Mouse (Mus musculus): Measurements from ENCODE around the gene Add3. TPM values are rescaled to one million over a fixed set of nuclear protein-coding genes. Genes with fewer than 3 reads are reported as not detected.
A peak's percentile ranks its signal among the peaks of the same experiment; 100 is the strongest.

Add3 gene
- polyA plus RNA-seq, 1 experiment = not detected

DNA sequence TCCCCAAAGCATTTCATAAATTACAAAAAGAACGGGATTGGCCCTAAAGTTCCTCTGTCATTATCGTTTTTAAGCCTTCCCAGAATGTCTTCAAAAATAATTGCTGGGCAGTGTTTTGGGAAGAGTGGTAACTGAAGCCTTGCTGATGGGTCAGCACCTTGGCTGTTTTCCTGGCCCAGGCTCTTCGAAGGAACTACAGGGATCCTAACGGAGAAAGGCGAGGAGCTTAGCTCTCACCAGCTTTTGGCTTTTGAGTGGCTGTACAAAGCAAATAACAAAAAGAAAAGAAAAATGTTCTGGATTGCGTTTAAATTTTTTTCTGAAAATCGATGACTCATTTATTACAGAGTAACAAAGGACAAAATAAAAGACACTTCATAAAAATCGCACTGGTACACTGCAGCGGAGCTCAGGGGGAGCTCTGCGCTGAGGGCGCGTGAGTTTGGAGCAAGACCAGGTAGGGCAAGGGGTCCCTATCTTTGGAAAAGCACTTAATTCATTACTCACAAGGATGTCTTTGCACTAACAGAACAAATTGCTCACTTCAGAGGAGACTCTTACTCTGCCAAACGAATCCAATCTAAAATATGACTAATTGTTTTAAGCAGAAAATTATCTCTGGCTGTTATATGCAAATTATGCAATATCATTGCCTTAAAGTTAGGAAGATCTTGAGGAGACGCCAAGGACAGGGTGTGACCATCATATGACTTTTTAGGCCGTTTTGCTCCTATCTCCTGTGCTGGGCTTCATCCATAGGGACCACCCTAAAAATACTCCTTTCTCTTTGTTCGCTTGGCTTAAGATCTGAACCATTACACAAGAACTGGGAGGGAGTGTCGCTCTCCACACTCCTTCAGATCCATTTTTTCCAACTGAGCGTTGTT lies 32.6 kb upstream of the Add3 start:
- H3K4me1 ChIP-seq (ENCODE audit: control insufficient read depth, insufficient read depth, low read length) = peaks cover 4% of the 10 kb centered on the region; the same call in 1 of the 2 replicates
- TF ChIP-seq POLR2A (IDR thresholded peaks at IDR 0.05; ENCODE audit: insufficient read depth, low read depth, low read length) = no peak
- TF ChIP-seq CTCF (IDR thresholded peaks at IDR 0.05; ENCODE audit: insufficient read depth, low read depth, low read length) = no peak
- peak overlapping the region; percentile 51; the same call in 1 of the 2 replicates for H3K27ac ChIP-seq (ENCODE audit: insufficient read depth, low read depth, low read length)
- 70% methylated on average over 18 of the region's 18 CpGs for WGBS
- no peak overlapping the region for H3K4me3 ChIP-seq (ENCODE audit: insufficient read depth, low read depth, low read length)

GRCm38 (mm10) chr19:53111996-53112590 lies 28.1 kb upstream of the Add3 start:
- Histone ChIP-seq H3K27ac (ENCODE audit: insufficient read depth, low read depth, low read length) (peak overlapping the region; percentile 83), H3K4me3 (ENCODE audit: insufficient read depth, low read depth, low read length) (no peak overlapping the region), H3K4me1 (ENCODE audit: control insufficient read depth, insufficient read depth, low read length) (peaks cover 4% of the 10 kb centered on the region; the same call in 1 of the 2 replicates)
- WGBS = 37% methylated on average over 7 of the region's 7 CpGs
- TF ChIP-seq POLR2A (IDR thresholded peaks at IDR 0.05; ENCODE audit: insufficient read depth, low read depth, low read length) = no peak
- no peak for TF ChIP-seq CTCF (IDR thresholded peaks at IDR 0.05; ENCODE audit: insufficient read depth, low read depth, low read length)

DNA sequence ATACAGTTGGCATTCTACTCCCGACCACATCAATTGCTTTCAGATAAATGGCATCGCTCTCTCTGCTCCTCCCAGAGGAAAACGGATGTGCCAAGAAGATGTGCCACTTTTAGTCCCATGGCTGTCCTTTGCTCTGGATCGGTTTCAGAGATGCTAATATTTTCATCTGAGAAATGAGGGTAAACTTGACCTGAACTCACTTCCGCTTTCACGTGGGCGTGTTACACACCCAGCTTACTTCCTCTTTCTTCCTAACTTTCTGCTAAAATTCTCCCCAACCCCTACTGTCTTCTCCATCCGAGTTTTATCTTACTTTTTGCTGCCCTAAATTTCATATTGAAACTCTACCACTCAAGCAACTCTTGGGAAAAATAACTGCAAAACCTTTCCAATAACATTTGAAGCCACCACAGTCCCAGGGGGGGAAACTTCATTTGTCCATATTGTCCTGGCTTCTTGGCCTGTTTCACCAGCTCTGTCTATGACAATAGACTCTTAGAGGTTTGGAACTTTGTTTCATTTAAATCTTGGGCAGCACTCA lies 20.9 kb upstream of the Add3 start:
- WGBS = 83% methylated on average over 8 of the region's 8 CpGs
- no peak overlapping the region for H3K27ac ChIP-seq (ENCODE audit: insufficient read depth, low read depth, low read length)
- no peak for TF ChIP-seq POLR2A (IDR thresholded peaks at IDR 0.05; ENCODE audit: insufficient read depth, low read depth, low read length)
- no peak for TF ChIP-seq CTCF (IDR thresholded peaks at IDR 0.05; ENCODE audit: insufficient read depth, low read depth, low read length)

GRCm38 (mm10) chr19:53120483-53120882 lies 19.8 kb upstream of the Add3 start:
- 79% methylated on average over 3 of the region's 3 CpGs for WGBS
- Histone ChIP-seq H3K4me1 (ENCODE audit: control insufficient read depth, insufficient read depth, low read length) (no peaks in the 10 kb centered on the region), H3K27ac (ENCODE audit: insufficient read depth, low read depth, low read length) (no peak overlapping the region), H3K4me3 (ENCODE audit: insufficient read depth, low read depth, low read length) (no peak overlapping the region)
- TF ChIP-seq CTCF (IDR thresholded peaks at IDR 0.05; ENCODE audit: insufficient read depth, low read depth, low read length) (no peak), POLR2A (IDR thresholded peaks at IDR 0.05; ENCODE audit: insufficient read depth, low read depth, low read length) (no peak)

More for the DNA sequence above, 20.9 kb upstream of the Add3 start:
- H3K4me3 ChIP-seq (ENCODE audit: insufficient read depth, low read depth, low read length) = no peak overlapping the region
- H3K4me1 ChIP-seq (ENCODE audit: control insufficient read depth, insufficient read depth, low read length) = no peaks in the 10 kb centered on the region

GRCm38 (mm10) chr19:53122641-53123241 lies 17.5 kb upstream of the Add3 start:
- 92% methylated on average over 6 of the region's 6 CpGs for WGBS
- no peak overlapping the region for H3K4me3 ChIP-seq (ENCODE audit: insufficient read depth, low read depth, low read length)
- H3K4me1 ChIP-seq (ENCODE audit: control insufficient read depth, insufficient read depth, low read length) = no peaks in the 10 kb centered on the region
- no peak for TF ChIP-seq CTCF (IDR thresholded peaks at IDR 0.05; ENCODE audit: insufficient read depth, low read depth, low read length)
- TF ChIP-seq POLR2A (IDR thresholded peaks at IDR 0.05; ENCODE audit: insufficient read depth, low read depth, low read length) = no peak
- no peak overlapping the region for H3K27ac ChIP-seq (ENCODE audit: insufficient read depth, low read depth, low read length)

GRCm38 (mm10) chr19:53123301-53123700 lies 16.9 kb upstream of the Add3 start:
- no peaks in the 10 kb centered on the region for H3K4me1 ChIP-seq (ENCODE audit: control insufficient read depth, insufficient read depth, low read length)
- H3K27ac ChIP-seq (ENCODE audit: insufficient read depth, low read depth, low read length) = no peak overlapping the region
- WGBS = 71% methylated on average over 5 of the region's 5 CpGs
- TF ChIP-seq CTCF (IDR thresholded peaks at IDR 0.05; ENCODE audit: insufficient read depth, low read depth, low read length) (no peak), POLR2A (IDR thresholded peaks at IDR 0.05; ENCODE audit: insufficient read depth, low read depth, low read length) (no peak)
- no peak overlapping the region for H3K4me3 ChIP-seq (ENCODE audit: insufficient read depth, low read depth, low read length)

- Histone ChIP-seq H3K27ac (ENCODE audit: insufficient read depth, low read depth, low read length) (no peak overlapping the region), H3K4me3 (ENCODE audit: insufficient read depth, low read depth, low read length) (no peak overlapping the region), H3K4me1 (ENCODE audit: control insufficient read depth, insufficient read depth, low read length) (peaks cover 8% of the 10 kb centered on the region)
- 84% methylated on average over 2 of the region's 2 CpGs for WGBS
- TF ChIP-seq CTCF (IDR thresholded peaks at IDR 0.05; ENCODE audit: insufficient read depth, low read depth, low read length) (no peak), POLR2A (IDR thresholded peaks at IDR 0.05; ENCODE audit: insufficient read depth, low read depth, low read length) (no peak)
Observed at GRCm38 (mm10) chr19:53125679-53126078, 14.6 kb upstream of the Add3 start.

DNA sequence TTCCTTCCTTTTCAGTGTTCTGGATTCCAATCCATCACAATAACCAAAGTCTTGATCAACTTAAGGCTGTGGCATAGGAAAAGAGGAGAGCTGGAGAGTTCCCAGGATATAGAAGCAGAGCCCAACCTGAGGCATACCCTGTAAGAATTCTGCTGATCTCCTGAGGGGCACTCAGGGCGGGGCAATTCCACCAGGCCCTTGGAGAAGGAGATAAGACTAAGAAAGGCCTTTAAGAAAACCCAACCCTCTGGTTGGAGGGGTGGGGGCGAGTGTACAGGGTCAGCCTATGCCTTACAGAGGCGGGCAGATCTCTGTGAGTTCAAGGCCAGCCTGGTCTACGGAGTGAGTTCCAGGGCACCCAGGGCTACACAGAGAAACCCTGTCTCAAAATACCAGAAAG lies 13.7 kb upstream of the Add3 start:
- 93% methylated on average over 4 of the region's 4 CpGs for WGBS
- no peak for TF ChIP-seq CTCF (IDR thresholded peaks at IDR 0.05; ENCODE audit: insufficient read depth, low read depth, low read length)
- no peak for TF ChIP-seq POLR2A (IDR thresholded peaks at IDR 0.05; ENCODE audit: insufficient read depth, low read depth, low read length)
- peaks cover 10% of the 10 kb centered on the region for H3K4me1 ChIP-seq (ENCODE audit: control insufficient read depth, insufficient read depth, low read length)
- H3K4me3 ChIP-seq (ENCODE audit: insufficient read depth, low read depth, low read length) = no peak overlapping the region
- no peak overlapping the region for H3K27ac ChIP-seq (ENCODE audit: insufficient read depth, low read depth, low read length)

Measured in olfactory bulb, adult 2 months (tissue).